18 mouse cellular contexts compared by ENCODE assay signal in genomic region chr5:45105236-45105816, GRCm38 (mm10).
DNase-seq lines count a peak whose midpoint lies in the region; ATAC-seq and TF ChIP-seq lines count a peak whose summit lies in the region.
"Had no signal": no experiment of that assay in that cellular context is flagged by ENCODE, and none has a peak within 500 bp of the region (broad histone marks: within the 10 kb centered on the region; RNA-seq: fewer than 3 reads in every experiment).

No protein-coding gene starts in this region.

- H3K9me3 ChIP-seq in limb, embryonic 12.5 days = no peaks in the 10 kb centered on the region
- no peaks in the 10 kb centered on the region for H3K9me3 ChIP-seq in limb, embryonic 10.5 days (replicated peaks)
- H3K9me3 ChIP-seq in embryonic facial prominence, embryonic 13.5 days = 0 out of 2 replicates have a peak, but pooled peaks cover 4% of the 10 kb centered on the region
- no peaks in the 10 kb centered on the region for H3K9me3 ChIP-seq in hindbrain, postnatal 0 days (ENCODE audit: low read length)
- H3K9me3 ChIP-seq: heart, embryonic 13.5 days; lung, embryonic 15.5 days had no signal

- TF ChIP-seq CTCF in brain, embryonic 14.5 days (IDR thresholded peaks at IDR 0.05; ENCODE audit: borderline replicate concordance, extremely low read depth, insufficient read depth, insufficient read length) = no peak
- no peak for TF ChIP-seq CTCF in hindbrain, postnatal 0 days (IDR thresholded peaks at IDR 0.05; ENCODE audit: low read depth)
- no peak for TF ChIP-seq CTCF in gastrocnemius, adult 2 months (IDR thresholded peaks at IDR 0.05)

- TF ChIP-seq POLR2A in brain, embryonic 14.5 days (IDR thresholded peaks at IDR 0.05; ENCODE audit: borderline replicate concordance, extremely low read depth, insufficient read depth, insufficient read length, poor library complexity, severe bottlenecking) = no peak

- no peak overlapping the region for H3K4me2 ChIP-seq in limb, embryonic 12.5 days
- no peak overlapping the region for H3K4me2 ChIP-seq in embryonic facial prominence, embryonic 13.5 days
- H3K4me2 ChIP-seq in hindbrain, postnatal 0 days (ENCODE audit: low read depth, low read length) = no peak overlapping the region
- H3K4me2 ChIP-seq: heart, embryonic 13.5 days; lung, embryonic 15.5 days had no signal

- H3K9ac ChIP-seq in limb, embryonic 12.5 days (replicated peaks) = no peak overlapping the region
- H3K9ac ChIP-seq in embryonic facial prominence, embryonic 13.5 days = no peak overlapping the region
- no peak overlapping the region for H3K9ac ChIP-seq in hindbrain, postnatal 0 days (replicated peaks; ENCODE audit: low read length)
- H3K9ac ChIP-seq: heart, embryonic 13.5 days; liver, embryonic 14.5 days; lung, embryonic 15.5 days had no signal

- intact Hi-C loops in gastrocnemius, adult 2 months (cut with DNase I) = no loop called here

- no peaks in the 10 kb centered on the region for H3K27me3 ChIP-seq in limb, embryonic 12.5 days
- H3K27me3 ChIP-seq in limb, embryonic 10.5 days (ENCODE audit: low read depth, poor library complexity, severe bottlenecking) = no peaks in the 10 kb centered on the region
- H3K27me3 ChIP-seq in embryonic facial prominence, embryonic 13.5 days = no peaks in the 10 kb centered on the region
- H3K27me3 ChIP-seq in hindbrain, postnatal 0 days (ENCODE audit: insufficient read depth, low read length) = no peaks in the 10 kb centered on the region
- H3K27me3 ChIP-seq: heart, embryonic 13.5 days; lung, embryonic 15.5 days had no signal

- no peak overlapping the region for H3K4me3 ChIP-seq in limb, embryonic 12.5 days (replicated peaks)
- no peak overlapping the region for H3K4me3 ChIP-seq in limb, embryonic 10.5 days
- no peak overlapping the region for H3K4me3 ChIP-seq in embryonic facial prominence, embryonic 13.5 days
- no peak overlapping the region for H3K4me3 ChIP-seq in hindbrain, postnatal 0 days (ENCODE audit: low read length)
- no peak overlapping the region for H3K4me3 ChIP-seq in gastrocnemius, adult 2 months
- H3K4me3 ChIP-seq: heart, embryonic 13.5 days; lung, embryonic 15.5 days had no signal

- 58% methylated on average over 9 of the region's 9 CpGs for WGBS in limb, embryonic 12.5 days
- 83% methylated on average over 9 of the region's 9 CpGs for WGBS in limb, embryonic 10.5 days
- 59% methylated on average over 9 of the region's 9 CpGs for WGBS in embryonic facial prominence, embryonic 13.5 days
- 43% methylated on average over 9 of the region's 9 CpGs for WGBS in hindbrain, postnatal 0 days

- ATAC-seq in limb, embryonic 12.5 days (ENCODE audit: insufficient number of reproducible peaks, insufficient read depth, low FRiP score, low TSS enrichment, low read depth) = no peak
- ATAC-seq in embryonic facial prominence, embryonic 13.5 days (ENCODE audit: insufficient number of reproducible peaks, insufficient read depth, low FRiP score, low TSS enrichment, low read depth) = no peak
- ATAC-seq in hindbrain, postnatal 0 days = peak; percentile 83

- no peak for DNase-seq in limb, embryonic 10.5 days (ENCODE audit: low spot score)
- peak; percentile 90 for DNase-seq in brain, embryonic 14.5 days (ENCODE audit: low read depth)
- DNase-seq in hindbrain, postnatal 0 days (ENCODE audit: low spot score) = peak; percentile 75
- DNase-seq in natural killer cell, adult 2 months (ENCODE audit: low spot score in 2 of 2) = no peak
- DNase-seq in gastrocnemius, adult 2 months = no peak
- DNase-seq: adrenal gland, adult 2 months; cerebellum, adult 11 months; cerebellum, postnatal 14 days; embryo, embryonic 11 days; gastrocnemius, postnatal 14 days; heart, adult 18-20 months; right cerebral cortex, postnatal 25 days; thymus, postnatal 4 days had no signal

- peak overlapping the region; percentile 17; the same call in 1 of the 2 replicates for H3K27ac ChIP-seq in limb, embryonic 12.5 days
- H3K27ac ChIP-seq in limb, embryonic 10.5 days = no peak overlapping the region
- peak overlapping the region; percentile 61; the same call in 1 of the 2 replicates for H3K27ac ChIP-seq in embryonic facial prominence, embryonic 13.5 days
- H3K27ac ChIP-seq in hindbrain, postnatal 0 days = 0 out of 2 replicates have a peak overlapping the region, but pooled peaks have one; percentile 32
- no peak overlapping the region for H3K27ac ChIP-seq in gastrocnemius, adult 2 months
- H3K27ac ChIP-seq: heart, embryonic 13.5 days; liver, embryonic 14.5 days had no signal

- peaks cover 25% of the 10 kb centered on the region for H3K4me1 ChIP-seq in limb, embryonic 12.5 days (replicated peaks)
- peaks cover 25% of the 10 kb centered on the region for H3K4me1 ChIP-seq in limb, embryonic 10.5 days
- H3K4me1 ChIP-seq in embryonic facial prominence, embryonic 13.5 days = peaks cover 31% of the 10 kb centered on the region
- H3K4me1 ChIP-seq in hindbrain, postnatal 0 days (ENCODE audit: insufficient read depth, low read length) = peaks cover 11% of the 10 kb centered on the region; the same call in 1 of the 2 replicates
- H3K4me1 ChIP-seq: heart, embryonic 13.5 days had no signal

- H3K36me3 ChIP-seq in limb, embryonic 12.5 days = no peaks in the 10 kb centered on the region
- H3K36me3 ChIP-seq in limb, embryonic 10.5 days = no peaks in the 10 kb centered on the region
- no peaks in the 10 kb centered on the region for H3K36me3 ChIP-seq in embryonic facial prominence, embryonic 13.5 days
- no peaks in the 10 kb centered on the region for H3K36me3 ChIP-seq in hindbrain, postnatal 0 days (ENCODE audit: insufficient read depth, low read length)
- H3K36me3 ChIP-seq: heart, embryonic 13.5 days; lung, embryonic 15.5 days had no signal

Comparison
In these comparisons a context has a peak if more than half of its experiments do, and no peak if none do; other contexts are left out.
1. H3K27ac ChIP-seq: peak in limb, embryonic 12.5 days (single experiment), embryonic facial prominence, embryonic 13.5 days (single experiment) and hindbrain, postnatal 0 days (single experiment); none in limb, embryonic 10.5 days (single experiment) and gastrocnemius, adult 2 months (single experiment).
2. DNase-seq: peak in brain, embryonic 14.5 days (single experiment) and hindbrain, postnatal 0 days (single experiment); none in limb, embryonic 10.5 days (single experiment), natural killer cell, adult 2 months (0 of 2) and gastrocnemius, adult 2 months (single experiment).